Mouse (Mus musculus) liver, embryonic 13.5 days (tissue): ENCODE results near the gene Reg3g. TPM values are rescaled to one million over a fixed set of nuclear protein-coding genes. Genes with fewer than 3 reads are reported as not detected.
"Not testable (repeated sequence)": the region's sequence is repeated elsewhere in the genome, so short reads cannot be mapped to it uniquely, and the experiment has no call there.

Source experiments
- ATAC-seq: fragments of 200-750 bp; cut with Nextera tagmentation; 2 replicates; pipeline ENCODE4 v1.8.0; 2017; ENCODE audit warnings: low read depth, mild to moderate bottlenecking, moderate number of reproducible peaks, moderate library complexity
- DNase-seq: peaks from one replicate; pipeline ENCODE4 v3.0.0; 2022
- H3K27ac ChIP-seq: fragments of 300-500 bp; sonication (generic); 2 replicates; pipeline ENCODE4 v1.5.1; 2015; ENCODE audit warnings: moderate library complexity, mild to moderate bottlenecking, inconsistent platforms
- H3K27me3 ChIP-seq: fragments of 300-500 bp; sonication (generic); 2 replicates; pipeline ENCODE4 v1.6.1; 2015; ENCODE audit warnings: mild to moderate bottlenecking, inconsistent platforms
- H3K36me3 ChIP-seq: fragments of 300-500 bp; sonication (generic); 2 replicates; pipeline ENCODE4 v1.6.1; 2015; ENCODE audit warnings: mild to moderate bottlenecking, inconsistent platforms
- H3K4me1 ChIP-seq: fragments of 300-500 bp; sonication (generic); replicated peaks from 2 replicates; pipeline ENCODE4 v1.6.1; 2015; ENCODE audit warnings: inconsistent platforms
- H3K4me2 ChIP-seq: fragments of 300-500 bp; sonication (generic); 2 replicates; pipeline ENCODE4 v1.6.1; 2015; ENCODE audit warnings: inconsistent platforms, mild to moderate bottlenecking, moderate library complexity
- H3K4me3 ChIP-seq: fragments of 300-500 bp; sonication (generic); replicated peaks from 2 replicates; pipeline ENCODE4 v1.5.1; 2015; ENCODE audit warnings: mild to moderate bottlenecking, inconsistent platforms
- H3K9ac ChIP-seq: fragments of 300-500 bp; sonication (generic); 2 replicates; pipeline ENCODE4 v1.6.1; 2015; ENCODE audit warnings: mild to moderate bottlenecking, inconsistent platforms
- H3K9me3 ChIP-seq: fragments of 300-500 bp; sonication (generic); replicated peaks from 2 replicates; pipeline ENCODE4 v1.6.1; 2016; ENCODE audit warnings: inconsistent platforms
- WGBS: fragments of 180-500 bp; shearing (Covaris S2); methylation state at CpG from one replicate; pipeline ENCODE4 v1.1.7; 2015; ENCODE audit not compliant: insufficient replicate concordance; 5-methylcytosine and 5-hydroxymethylcytosine counted together
- polyA plus RNA-seq: library from polyadenylated mRNA; unstranded; fragments of >200 nt; fragmentation: Nextera tagmentation; extraction: Ambion mirVana; gene quantifications from 2 replicates; pipeline ENCODE4 v1.2.1, GENCODE M21; 2015

The Reg3g gene
- polyA plus RNA-seq, 1 experiment from 2014 or later, result not detected

- Histone ChIP-seq H3K9ac (no peak overlapping the region), H3K4me3 (no peak overlapping the region), H3K4me2 (no peak overlapping the region), H3K4me1 (no peaks in the 10 kb centered on the region), H3K27ac (no peak overlapping the region), H3K36me3 (no peaks in the 10 kb centered on the region), H3K27me3 (no peaks in the 10 kb centered on the region), H3K9me3 (no peaks in the 10 kb centered on the region)
- ATAC-seq (no peak), DNase-seq (no peak)
Measured at GRCm38 (mm10) chr6:78448409-78448808, 20.3 kb downstream of the Reg3g start.

- Histone ChIP-seq H3K27ac (no peak overlapping the region), H3K4me3 (no peak overlapping the region), H3K27me3 (no peaks in the 10 kb centered on the region), H3K4me1 (no peaks in the 10 kb centered on the region), H3K4me2 (no peak overlapping the region), H3K9ac (no peak overlapping the region), H3K36me3 (no peaks in the 10 kb centered on the region), H3K9me3 (0 out of 2 replicates have a peak, but pooled peaks cover 5% of the 10 kb centered on the region)
- no peak for DNase-seq
- 39% methylated on average over 1 of the region's 1 CpGs for WGBS
- ATAC-seq, result no peak
Measured at GRCm38 (mm10) chr6:78447202-78447601, 21.5 kb downstream of the Reg3g start.

GRCm38 (mm10) chr6:78425497-78425896 is 43.2 kb downstream of the Reg3g start:
- H3K27ac ChIP-seq, result no peak overlapping the region
- ATAC-seq (no peak), DNase-seq (no peak)
- WGBS, result 77% methylated on average over 3 of the region's 3 CpGs
- H3K4me1 ChIP-seq, result no peaks in the 10 kb centered on the region
- no peak overlapping the region for H3K4me2 ChIP-seq
- no peaks in the 10 kb centered on the region for H3K27me3 ChIP-seq
- no peaks in the 10 kb centered on the region for H3K9me3 ChIP-seq
- H3K36me3 ChIP-seq, result no peaks in the 10 kb centered on the region
- H3K9ac ChIP-seq, result no peak overlapping the region
- H3K4me3 ChIP-seq, result no peak overlapping the region

GRCm38 (mm10) chr6:78422411-78422810 is 46.3 kb downstream of the Reg3g start, which contains the start of gene Reg1:
Gene Reg1, plus strand, starts transcription at chr6:78422711.
- not testable (repeated sequence) for H3K4me1 ChIP-seq, H3K27me3 ChIP-seq, DNase-seq, H3K9me3 ChIP-seq, ATAC-seq, H3K4me3 ChIP-seq, H3K4me2 ChIP-seq, H3K9ac ChIP-seq, H3K36me3 ChIP-seq, H3K27ac ChIP-seq

Other genes starting within 250 kb of the Reg3g start
- not detected in 2 replicates for gene Reg3b, start 98.2 kb downstream of the Reg3g start, polyA plus RNA-seq
- not detected in 2 replicates for gene Reg3d, start 90.0 kb downstream of the Reg3g start, polyA plus RNA-seq
- gene Reg3a, start 88.2 kb downstream of the Reg3g start, polyA plus RNA-seq, result not detected in 2 replicates
- gene Reg2, start 73.2 kb downstream of the Reg3g start, polyA plus RNA-seq, result not detected in 2 replicates
- gene Reg1, start 46.2 kb downstream of the Reg3g start, polyA plus RNA-seq, result not detected in 2 replicates